Mouse (Mus musculus) myocyte (in vitro differentiated cells): ENCODE results near the gene Mitf. TPM values are rescaled to one million over a fixed set of nuclear protein-coding genes. Genes with fewer than 3 reads are reported as not detected.

Experiments used
- H3K27me3 ChIP-seq: one replicate; pipeline ENCODE4 v1.6.1; 2011; ENCODE audit not compliant: control insufficient read depth, insufficient read depth, insufficient read length
- H3K36me3 ChIP-seq: one replicate; pipeline ENCODE4 v1.6.1; 2011; ENCODE audit not compliant: control insufficient read depth, insufficient read depth
- H3K4me2 ChIP-seq: one replicate; pipeline ENCODE4 v1.6.1; 2011; ENCODE audit warnings: low read depth, control low read depth
- H3K4me3 ChIP-seq: one replicate; pipeline ENCODE4 v1.5.1; 2011; ENCODE audit warnings: mild to moderate bottlenecking, control low read depth, moderate library complexity
- H3K79me2 ChIP-seq: one replicate; pipeline ENCODE4 v1.6.1; 2011; ENCODE audit not compliant: control insufficient read depth, insufficient read depth
- H3ac ChIP-seq: one replicate; pipeline ENCODE4 v1.6.1; 2011; ENCODE audit not compliant: control insufficient read depth, insufficient read length
- CEBPB ChIP-seq: IDR thresholded peaks from 2 replicates; pipeline ENCODE4 v1.6.1; 2011; ENCODE audit warnings: mild to moderate bottlenecking, moderate library complexity; ENCODE audit not compliant: poor library complexity, insufficient read depth, severe bottlenecking
- E2F4 ChIP-seq: IDR thresholded peaks from one replicate; pipeline ENCODE4 v1.6.1; 2011; ENCODE audit warnings: mild to moderate bottlenecking, control low read depth, moderate library complexity; ENCODE audit not compliant: insufficient read depth
- MAX ChIP-seq: IDR thresholded peaks from one replicate; pipeline ENCODE4 v1.6.1; 2011; ENCODE audit warnings: low read depth, mild to moderate bottlenecking, control low read depth
- MYOD1 ChIP-seq, 3 experiments: IDR thresholded peaks; one replicate each; pipeline ENCODE4 v1.6.1; 2011; ENCODE audit warnings: control low read depth in 2 of 3, low read depth in 2 of 3, mild to moderate bottlenecking in 2 of 3, moderate library complexity in 1 of 3; ENCODE audit not compliant: insufficient read length in 2 of 3, control insufficient read depth in 1 of 3
- MYOG ChIP-seq, 3 experiments: IDR thresholded peaks; one replicate each; pipeline ENCODE4 v1.6.1; 2011; ENCODE audit warnings: control low read depth in 2 of 3, low read depth in 2 of 3, mild to moderate bottlenecking in 2 of 3; ENCODE audit not compliant: insufficient read length in 2 of 3, control insufficient read depth in 1 of 3, insufficient read depth in 1 of 3
- POLR2A ChIP-seq: IDR thresholded peaks from one replicate; pipeline ENCODE4 v1.6.1; 2011; ENCODE audit warnings: low read depth, mild to moderate bottlenecking, control low read depth, moderate library complexity; ENCODE audit not compliant: insufficient read length
- POLR2AphosphoS2 ChIP-seq: IDR thresholded peaks from one replicate; pipeline ENCODE4 v1.6.1; 2011; ENCODE audit warnings: low read depth, control low read depth; ENCODE audit not compliant: insufficient read length
- REST ChIP-seq: IDR thresholded peaks from one replicate; pipeline ENCODE4 v1.6.1; 2011; ENCODE audit warnings: mild to moderate bottlenecking, control low read depth, moderate library complexity; ENCODE audit not compliant: insufficient read depth, insufficient read length
- SRF ChIP-seq: IDR thresholded peaks from one replicate; pipeline ENCODE4 v1.6.1; 2011; ENCODE audit warnings: low read depth; ENCODE audit not compliant: control insufficient read depth, insufficient read length
- TCF12 ChIP-seq: IDR thresholded peaks from one replicate; pipeline ENCODE4 v1.6.1; 2011; ENCODE audit warnings: mild to moderate bottlenecking, control low read depth; ENCODE audit not compliant: poor library complexity, insufficient read depth, severe bottlenecking
- TCF3 ChIP-seq: IDR thresholded peaks from one replicate; pipeline ENCODE4 v1.6.1; 2011; ENCODE audit warnings: low read depth, control low read depth; ENCODE audit not compliant: insufficient read length
- USF1 ChIP-seq: IDR thresholded peaks from one replicate; pipeline ENCODE4 v1.6.1; 2011; ENCODE audit warnings: low read depth, mild to moderate bottlenecking, control low read depth, moderate library complexity
- polyA plus RNA-seq: library from polyadenylated mRNA; unstranded; fragments of >200 nt; fragmentation: generic; extraction: Trizol; gene quantifications from one replicate; pipeline ENCODE4 v1.2.1, GENCODE M21; 2012; ENCODE audit warnings: missing spikeins

Mitf gene
- polyA plus RNA-seq, 1 experiment = 2.4 TPM

DNA sequence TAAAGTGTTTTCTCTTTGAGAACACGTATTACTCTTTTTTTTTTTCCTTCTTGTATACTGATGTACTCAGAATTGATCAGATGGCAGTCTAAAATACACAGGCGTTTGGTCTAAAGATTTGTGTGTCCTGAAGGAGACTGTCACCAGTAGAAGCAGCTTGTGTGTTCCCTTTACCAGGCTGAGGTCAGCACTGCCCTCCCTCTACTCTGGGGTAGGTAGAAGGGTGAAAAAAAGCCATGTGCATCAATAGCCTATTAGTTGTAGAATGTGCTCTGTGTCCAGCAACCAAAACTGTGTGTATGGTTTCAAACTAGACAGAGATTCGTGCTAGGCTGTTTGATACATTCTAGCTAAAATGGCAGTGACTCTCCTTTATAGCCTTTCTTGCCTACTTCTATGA lies 122.2 kb downstream of the Mitf start:
- Histone ChIP-seq H3K4me3 (no peak overlapping the region), H3K27me3 (no peaks in the 10 kb centered on the region), H3K36me3 (no peaks in the 10 kb centered on the region), H3K79me2 (no peaks in the 10 kb centered on the region), H3ac (no peak overlapping the region), H3K4me2 (no peak overlapping the region)
- TF ChIP-seq TCF3 (no peak), SRF (no peak), CEBPB (no peak), E2F4 (no peak), MYOD1 (IDR thresholded peaks at IDR 0.05; ENCODE audit: control insufficient read depth in 1 of 3, insufficient read length in 2 of 3, low read depth in 2 of 3) (no peak), POLR2AphosphoS2 (no peak), TCF12 (no peak), REST (no peak), USF1 (no peak), POLR2A (no peak), MAX (no peak), MYOG (IDR thresholded peaks at IDR 0.05; ENCODE audit: control insufficient read depth in 1 of 3, insufficient read depth in 1 of 3, insufficient read length in 2 of 3, low read depth in 2 of 3) (no peak)

DNA sequence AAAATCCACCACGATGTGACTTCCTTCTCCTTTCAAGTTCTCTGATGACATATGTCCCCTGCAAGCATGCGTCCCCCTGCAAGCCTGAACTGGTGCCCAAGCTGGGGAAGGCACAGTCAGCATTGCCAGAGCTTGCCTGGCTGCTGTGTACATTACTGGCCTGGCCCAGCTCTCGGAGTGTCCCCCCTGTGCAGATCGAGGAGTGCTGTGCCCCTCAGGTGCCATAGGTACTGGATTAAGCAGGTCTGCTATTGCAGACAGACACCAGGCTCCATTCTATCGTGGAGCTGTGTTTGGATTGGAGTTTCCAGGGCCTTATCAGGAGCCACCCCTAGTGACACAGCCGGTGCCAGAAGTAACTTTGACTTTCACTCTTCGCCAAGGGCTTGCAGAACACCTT lies 122.6 kb downstream of the Mitf start:
- Histone ChIP-seq H3K4me3 (no peak overlapping the region), H3K79me2 (no peaks in the 10 kb centered on the region), H3K36me3 (no peaks in the 10 kb centered on the region), H3K27me3 (no peaks in the 10 kb centered on the region), H3K4me2 (no peak overlapping the region), H3ac (no peak overlapping the region)
- no peak for TF ChIP-seq MYOG (IDR thresholded peaks at IDR 0.05; ENCODE audit: control insufficient read depth in 1 of 3, insufficient read depth in 1 of 3, insufficient read length in 2 of 3, low read depth in 2 of 3)
- no peak for TF ChIP-seq E2F4
- no peak for TF ChIP-seq SRF
- TF ChIP-seq REST = no peak
- no peak for TF ChIP-seq POLR2AphosphoS2
- no peak for TF ChIP-seq TCF3
- no peak for TF ChIP-seq USF1
- no peak for TF ChIP-seq CEBPB
- no peak for TF ChIP-seq TCF12
- TF ChIP-seq POLR2A = no peak
- no peak for TF ChIP-seq MAX
- no peak for TF ChIP-seq MYOD1 (IDR thresholded peaks at IDR 0.05; ENCODE audit: control insufficient read depth in 1 of 3, insufficient read length in 2 of 3, low read depth in 2 of 3)

DNA sequence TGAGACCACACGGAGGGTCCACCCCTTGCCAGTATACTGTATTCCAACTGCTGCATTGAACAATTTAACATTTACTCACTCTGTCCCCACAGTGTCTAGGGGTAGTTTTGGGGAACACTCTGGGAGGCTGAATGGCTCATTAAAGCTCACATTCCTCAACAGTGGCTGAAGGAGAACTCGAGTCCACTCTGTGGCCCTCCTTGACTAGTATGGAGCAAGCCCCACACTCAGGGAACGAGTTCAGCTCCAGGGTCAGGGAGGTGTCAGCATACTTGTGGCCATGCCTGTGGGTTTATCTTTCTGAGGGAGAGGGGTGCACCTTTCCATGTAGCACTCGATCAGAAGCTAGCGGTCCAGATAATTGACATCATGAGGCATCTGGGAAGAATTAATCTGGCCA lies 130.3 kb downstream of the Mitf start:
- Histone ChIP-seq H3K27me3 (no peaks in the 10 kb centered on the region), H3ac (no peak overlapping the region)

DNA sequence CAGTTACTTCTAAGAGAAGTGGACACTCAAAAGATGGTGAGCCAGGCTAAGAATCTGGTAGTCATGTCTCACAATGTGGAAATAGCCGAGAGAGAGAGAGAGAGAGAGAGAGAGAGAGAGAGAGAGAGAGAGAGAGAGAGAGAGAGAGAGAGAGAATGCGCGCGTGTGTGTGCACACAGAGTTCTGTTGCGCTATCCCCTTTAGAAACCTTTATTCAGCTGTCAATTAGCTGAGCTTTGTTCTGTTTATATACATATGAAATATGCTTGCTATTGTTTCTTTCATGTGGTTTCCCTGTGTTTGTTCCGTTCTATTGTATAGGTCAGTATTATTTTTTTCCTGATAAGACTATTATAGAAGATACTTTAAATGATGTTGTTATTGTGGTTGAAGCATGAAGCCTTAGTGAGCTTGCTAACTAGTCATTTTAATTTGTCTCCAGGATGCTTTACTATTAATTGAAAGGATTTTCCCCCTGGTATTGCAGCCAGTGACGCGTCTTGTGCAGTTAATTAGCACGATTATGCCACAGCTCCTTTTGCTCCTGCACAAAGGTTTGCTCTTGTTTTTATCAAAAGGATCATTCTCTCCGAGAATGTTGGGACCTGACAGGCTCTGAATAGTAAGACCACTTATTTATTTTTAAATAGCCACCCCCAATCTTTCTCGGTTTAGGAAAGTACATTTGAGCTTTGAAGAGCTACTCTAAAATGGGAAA lies 131.2 kb downstream of the Mitf start:
- no peak overlapping the region for H3K4me2 ChIP-seq

More for the DNA sequence above, 130.3 kb downstream of the Mitf start:
- no peak for TF ChIP-seq MYOG (IDR thresholded peaks at IDR 0.05; ENCODE audit: control insufficient read depth in 1 of 3, insufficient read depth in 1 of 3, insufficient read length in 2 of 3, low read depth in 2 of 3)
- no peak for TF ChIP-seq POLR2AphosphoS2
- no peak overlapping the region for H3K4me3 ChIP-seq
- no peak overlapping the region for H3K4me2 ChIP-seq
- no peaks in the 10 kb centered on the region for H3K79me2 ChIP-seq
- no peaks in the 10 kb centered on the region for H3K36me3 ChIP-seq

DNA sequence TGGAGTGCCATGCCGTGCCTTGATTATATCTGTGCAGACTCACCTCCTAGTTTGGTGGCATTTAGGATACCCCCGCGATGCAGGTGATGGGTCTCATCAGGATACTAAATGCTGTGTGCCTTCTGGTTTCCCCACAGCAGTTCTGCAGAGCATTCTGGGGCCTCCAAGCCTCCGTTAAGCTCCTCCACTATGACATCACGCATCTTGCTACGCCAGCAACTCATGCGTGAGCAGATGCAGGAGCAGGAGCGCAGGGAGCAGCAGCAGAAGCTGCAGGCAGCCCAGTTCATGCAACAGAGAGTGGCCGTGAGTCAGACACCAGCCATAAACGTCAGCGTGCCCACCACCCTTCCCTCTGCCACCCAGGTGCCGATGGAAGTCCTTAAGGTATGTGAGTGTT lies 134.1 kb downstream of the Mitf start:
- H3K4me2 ChIP-seq = no peak overlapping the region
- no peaks in the 10 kb centered on the region for H3K27me3 ChIP-seq
- no peak overlapping the region for H3ac ChIP-seq
- no peaks in the 10 kb centered on the region for H3K79me2 ChIP-seq
- no peaks in the 10 kb centered on the region for H3K36me3 ChIP-seq
- H3K4me3 ChIP-seq = no peak overlapping the region
- TF ChIP-seq SRF (no peak), POLR2AphosphoS2 (no peak), POLR2A (no peak), MYOG (IDR thresholded peaks at IDR 0.05; ENCODE audit: control insufficient read depth in 1 of 3, insufficient read depth in 1 of 3, insufficient read length in 2 of 3, low read depth in 2 of 3) (no peak), CEBPB (no peak), E2F4 (no peak), TCF12 (no peak)

More for the DNA sequence above, 131.2 kb downstream of the Mitf start:
- Histone ChIP-seq H3K36me3 (no peaks in the 10 kb centered on the region), H3K79me2 (no peaks in the 10 kb centered on the region), H3K4me3 (no peak overlapping the region), H3K27me3 (no peaks in the 10 kb centered on the region), H3ac (no peak overlapping the region)
- TF ChIP-seq CEBPB = no peak
- TF ChIP-seq E2F4 = no peak
